Mouse (Mus musculus) fat pad, adult 2 months (tissue): ENCODE data around the gene Esr1.

ENCODE experiments used
- DNase-seq: peaks from one replicate; pipeline ENCODE4 v3.0.0-alpha.2; 2011; ENCODE audit warnings: low read depth, low spot score; ENCODE audit errors: extremely low read depth

Gene Esr1

DNA sequence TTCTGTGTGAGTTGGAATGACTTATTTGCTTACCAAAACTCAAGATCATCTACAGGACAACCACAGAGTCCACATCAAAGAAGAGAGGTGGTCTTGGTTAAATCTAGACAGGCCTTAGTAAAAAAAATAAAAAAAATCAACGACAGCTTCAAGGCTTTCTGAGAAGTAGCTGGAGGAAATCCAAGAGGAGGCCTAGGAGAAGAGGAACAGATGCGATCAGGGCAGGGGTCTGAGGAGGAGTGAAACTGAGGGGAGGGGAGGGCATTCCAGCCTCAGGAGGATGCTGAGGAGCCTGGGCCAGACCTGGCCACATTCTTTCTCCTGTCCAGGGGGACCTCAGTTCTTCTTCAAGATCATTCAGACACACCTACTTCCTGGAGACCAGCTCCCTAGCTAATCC is 360.6 kb downstream of the Esr1 start:
- no peak for DNase-seq

DNA sequence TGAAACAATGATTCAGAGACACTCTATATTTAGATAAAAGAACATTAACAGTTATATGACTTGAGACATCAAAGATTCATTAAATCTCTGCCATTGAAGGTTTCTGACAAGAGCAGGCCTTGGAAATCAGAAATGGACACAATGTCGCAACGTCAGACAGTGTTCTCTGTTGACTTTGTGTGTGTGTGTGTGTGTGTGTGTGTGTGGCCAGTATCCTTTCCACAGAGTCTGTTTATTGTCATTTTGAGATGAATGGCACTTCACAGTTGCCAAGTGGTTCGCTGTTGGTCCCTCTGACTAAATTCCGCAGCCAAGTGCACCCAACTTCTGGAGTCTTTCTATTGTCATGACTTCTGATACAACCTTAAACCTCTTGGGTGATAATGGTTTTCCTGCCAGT is 362.9 kb downstream of the Esr1 start:
- DNase-seq, result no peak

DNA sequence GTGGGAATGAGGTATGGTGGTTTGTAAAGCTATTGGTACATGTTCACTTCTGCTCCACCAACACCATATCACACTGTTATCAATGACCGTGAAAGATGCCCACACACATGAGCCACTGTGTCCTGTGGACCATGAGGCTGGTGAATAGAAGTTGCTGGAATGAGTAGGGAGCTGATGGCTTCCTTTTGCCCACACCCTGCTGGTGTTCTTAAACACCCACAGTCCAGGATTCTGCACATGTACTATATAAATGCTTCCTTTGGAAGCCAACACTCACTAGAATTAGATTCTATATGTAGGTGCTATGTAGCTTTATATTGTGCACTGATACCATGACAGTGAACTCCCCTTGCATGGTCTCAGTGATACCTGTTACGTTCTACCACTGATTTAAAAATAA is 365.2 kb downstream of the Esr1 start:
- DNase-seq, result no peak

DNA sequence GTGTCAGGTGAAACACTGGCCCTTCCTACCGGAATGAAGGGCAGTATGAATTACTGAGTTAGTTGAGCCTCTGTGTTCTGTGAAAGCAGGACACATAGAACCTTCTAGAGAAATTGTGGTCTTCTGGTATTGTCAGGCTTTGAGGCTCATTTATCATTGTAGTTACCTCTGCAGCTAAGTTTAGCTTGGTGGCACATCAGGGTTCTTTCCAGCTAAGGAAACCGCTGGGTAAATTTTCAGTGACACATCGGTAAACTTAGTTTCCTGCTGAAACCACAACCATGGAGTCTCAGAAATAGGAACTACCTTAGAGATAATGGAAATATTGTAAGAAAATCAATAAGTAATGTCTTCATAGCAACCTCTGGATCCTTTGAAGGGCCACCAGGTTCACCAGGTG is 366.0 kb downstream of the Esr1 start:
- no peak for DNase-seq

DNA sequence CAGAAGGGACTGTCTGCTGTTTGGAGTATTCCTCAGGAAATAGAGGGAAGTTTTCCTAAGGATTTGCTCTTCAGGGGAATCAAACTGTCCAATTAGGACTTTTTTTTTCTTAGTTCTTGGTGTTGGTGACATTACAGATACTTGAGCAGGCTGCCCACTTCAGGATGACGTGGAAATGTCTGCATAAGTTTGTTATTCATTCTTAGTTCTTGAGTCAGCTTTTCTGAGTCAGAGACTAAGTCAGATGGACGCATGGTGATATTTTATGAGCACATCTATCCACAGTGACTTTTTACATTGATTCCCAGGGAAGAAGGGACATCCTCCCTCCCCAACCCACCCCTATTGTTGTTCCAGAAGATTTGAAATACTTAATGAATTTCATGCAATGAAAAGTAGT is 372.5 kb downstream of the Esr1 start:
- DNase-seq, result no peak

DNA sequence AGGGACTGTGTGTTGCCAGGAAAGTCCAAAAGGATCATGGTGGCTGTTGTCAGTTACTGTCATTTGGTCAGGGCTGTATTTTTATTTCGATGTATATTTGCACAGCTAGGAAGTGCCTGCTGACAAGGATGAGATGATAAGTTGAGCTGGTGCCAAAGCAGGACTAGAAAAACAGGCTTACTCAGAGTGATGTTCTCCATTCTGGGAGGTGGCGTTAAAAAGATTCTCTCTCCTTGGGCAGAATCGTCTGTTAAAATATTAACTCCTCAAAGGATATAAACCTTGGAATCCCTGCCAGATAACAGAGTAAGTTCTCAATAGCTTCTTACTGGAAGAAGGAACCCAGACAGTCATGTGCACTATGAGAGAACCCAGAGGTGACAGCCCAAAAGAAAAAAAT is 382.4 kb downstream of the Esr1 start:
- no peak for DNase-seq

DNA sequence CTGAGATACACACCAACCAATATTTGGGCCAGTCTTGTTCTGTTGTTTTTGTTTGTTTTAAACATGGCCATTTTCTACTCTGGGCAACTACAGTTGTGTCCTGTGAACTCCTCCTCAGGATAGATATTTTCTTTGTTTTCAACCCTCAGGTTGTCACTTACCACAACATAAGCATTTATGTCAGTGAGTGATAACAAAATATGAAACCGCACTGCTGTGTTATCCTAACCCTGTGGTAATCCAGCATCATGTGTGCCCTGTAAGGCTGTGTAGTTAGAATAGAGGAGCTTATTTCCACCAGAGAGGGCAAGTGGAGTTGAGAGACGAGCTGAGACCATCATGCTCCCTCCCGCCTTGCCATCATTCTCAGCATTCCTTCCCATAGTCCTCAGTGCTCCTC is 385.2 kb downstream of the Esr1 start:
- DNase-seq, result no peak

DNA sequence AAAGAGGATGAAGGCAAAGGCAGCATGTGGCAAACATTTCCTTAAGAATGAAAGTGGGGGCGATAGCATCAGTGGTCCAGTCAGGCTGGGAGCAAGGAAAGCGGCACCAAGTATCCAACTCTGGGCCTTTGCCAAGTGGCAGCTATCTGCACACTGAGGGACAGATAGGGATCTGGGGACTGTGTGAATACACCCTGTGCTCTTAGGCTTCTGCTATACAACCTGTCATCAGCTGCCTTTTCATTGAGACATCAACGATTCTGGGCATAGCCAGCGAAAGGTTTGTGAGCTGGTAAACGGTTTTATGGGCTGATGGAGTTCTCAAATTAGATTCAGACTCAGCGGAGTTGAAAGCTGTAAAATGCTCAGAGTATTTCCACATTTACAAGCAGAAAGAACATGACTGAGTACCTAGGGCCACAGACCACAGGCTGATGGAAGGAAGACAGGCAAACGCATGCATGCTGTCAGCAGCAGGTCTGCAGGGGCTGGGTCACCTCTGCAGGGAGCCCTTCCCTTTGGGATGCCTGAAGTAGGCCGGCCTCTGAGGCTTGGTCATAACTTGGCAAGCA is 397.5 kb downstream of the Esr1 start:
- DNase-seq, result no peak

DNA sequence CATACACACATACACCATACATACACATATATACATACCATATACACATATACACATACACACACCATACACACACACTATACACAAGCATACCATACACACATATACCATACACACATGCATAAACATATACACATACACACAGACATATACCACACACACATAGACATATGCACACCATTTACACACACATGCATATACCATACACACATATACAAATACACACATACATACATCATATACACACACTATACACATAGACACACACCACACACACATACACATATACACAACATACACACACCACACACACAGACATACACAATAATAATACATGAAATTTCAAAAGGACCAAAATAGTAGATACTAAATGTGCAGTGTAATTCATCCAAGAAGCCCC is 400.6 kb downstream of the Esr1 start:
- DNase-seq, result no peak

DNA sequence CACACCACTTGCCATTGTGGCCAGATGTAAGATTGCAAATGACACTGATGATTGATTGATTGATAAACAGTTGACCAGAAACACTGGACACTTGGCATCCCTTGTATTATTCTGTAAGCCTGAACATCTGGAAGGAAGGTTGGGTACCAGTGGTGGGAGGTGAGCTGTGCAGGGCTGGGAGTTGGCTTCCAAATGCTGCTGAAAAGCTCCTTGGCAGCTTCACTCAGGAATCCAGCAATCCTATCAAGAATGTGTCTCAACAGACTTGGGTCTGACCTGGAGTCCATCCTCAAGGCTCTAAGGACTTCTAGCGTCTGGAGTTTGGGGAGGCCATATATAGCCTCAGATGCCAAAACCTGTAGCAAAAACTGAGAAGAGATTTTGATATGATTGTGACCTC is 403.6 kb downstream of the Esr1 start:
- DNase-seq, result no peak

DNA sequence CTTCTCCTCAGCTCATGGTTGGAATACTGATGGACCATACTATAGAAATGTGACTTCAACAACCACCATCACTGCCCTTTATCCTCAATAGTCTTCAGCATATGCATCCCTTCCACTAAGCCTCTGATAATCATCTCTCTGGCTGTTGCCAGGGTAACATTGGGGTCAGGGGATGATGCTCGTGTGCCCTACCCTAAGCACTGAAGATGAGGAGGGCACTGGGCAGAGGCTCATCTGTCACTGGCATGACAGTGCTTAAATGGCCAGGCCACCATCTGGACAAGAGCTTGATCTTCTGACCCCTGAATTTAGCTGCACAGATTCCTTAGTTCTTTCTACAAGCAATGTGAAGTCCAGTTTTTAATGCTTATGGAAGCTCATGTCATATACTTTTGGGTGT is 405.8 kb downstream of the Esr1 start:
- DNase-seq, result no peak

DNA sequence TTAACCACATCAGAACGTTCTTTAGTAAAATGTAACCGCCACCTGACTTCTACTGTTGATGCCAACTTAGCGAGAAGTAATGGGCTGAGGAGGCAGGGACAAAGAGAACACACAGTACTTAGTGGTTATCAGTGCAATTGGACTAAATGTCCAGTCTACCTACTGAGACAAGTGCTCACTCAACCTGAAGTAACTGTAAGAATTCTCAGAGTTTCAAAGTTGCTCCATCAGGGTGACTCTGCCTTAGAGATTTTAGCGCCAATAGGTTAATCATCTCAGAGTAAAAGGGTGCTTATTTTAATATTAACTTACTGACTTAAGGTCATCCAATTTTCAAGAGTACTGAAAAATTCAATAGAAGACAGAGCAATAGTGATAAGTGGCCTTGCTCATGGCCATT is 414.5 kb downstream of the Esr1 start:
- DNase-seq, result no peak

DNA sequence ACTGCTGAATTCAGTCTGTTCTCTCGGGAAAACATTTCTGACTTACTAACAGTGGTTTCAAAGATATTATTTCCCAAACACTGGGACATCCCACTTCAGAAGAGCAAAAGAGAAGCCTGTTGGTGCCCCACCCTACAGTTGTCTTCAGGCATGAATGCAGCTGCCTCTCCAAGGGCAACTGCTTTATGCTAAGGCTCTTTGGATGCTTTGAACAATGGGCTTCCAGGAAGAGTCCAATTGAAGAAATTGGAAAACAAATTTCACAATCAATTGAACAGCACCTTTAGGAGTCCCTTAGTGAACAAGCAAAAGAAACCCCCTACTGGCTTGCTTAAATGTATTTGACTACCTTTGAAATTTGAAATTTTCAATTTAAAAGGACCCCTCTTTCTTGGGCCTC is 415.8 kb downstream of the Esr1 start:
- no peak for DNase-seq

DNA sequence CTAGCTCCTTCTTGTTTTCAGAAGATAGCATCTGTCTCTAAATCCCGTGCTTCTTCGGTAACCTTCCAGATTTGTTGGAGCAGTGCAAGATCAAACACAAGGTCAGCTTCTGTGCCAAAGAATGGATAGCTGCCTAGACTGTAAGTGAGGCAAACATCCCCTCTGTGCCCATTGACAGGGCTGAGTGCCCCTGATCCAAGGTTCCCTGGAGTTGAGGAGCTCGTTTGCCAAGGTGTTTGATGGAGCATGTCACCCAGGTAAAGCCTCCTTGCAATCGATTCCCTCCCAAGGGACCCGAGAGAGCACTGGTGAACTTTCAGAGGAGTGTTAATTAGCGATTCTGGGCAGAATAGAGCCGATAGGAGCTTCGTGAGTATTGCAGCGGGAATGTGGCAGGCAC is 416.9 kb downstream of the Esr1 start:
- DNase-seq, result no peak

DNA sequence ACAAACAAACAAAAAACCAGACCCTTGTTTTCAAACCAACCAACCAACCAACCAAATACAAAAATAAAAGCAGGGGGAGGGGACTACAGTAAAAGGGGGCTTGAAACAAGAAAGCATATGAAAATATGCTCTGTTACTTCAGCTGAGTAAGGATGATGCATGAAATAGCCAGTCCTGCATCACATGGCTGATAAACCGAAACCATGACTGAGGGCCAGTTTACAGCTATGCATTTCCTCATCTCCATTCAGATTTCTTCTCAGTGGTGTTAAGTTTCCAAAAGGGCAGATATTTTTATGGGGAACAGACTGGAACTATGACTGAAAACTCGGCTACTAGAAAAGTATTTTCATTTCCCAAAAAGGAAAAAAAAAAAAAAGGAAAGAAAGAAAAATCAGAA is 417.8 kb downstream of the Esr1 start:
- DNase-seq, result no peak

DNA sequence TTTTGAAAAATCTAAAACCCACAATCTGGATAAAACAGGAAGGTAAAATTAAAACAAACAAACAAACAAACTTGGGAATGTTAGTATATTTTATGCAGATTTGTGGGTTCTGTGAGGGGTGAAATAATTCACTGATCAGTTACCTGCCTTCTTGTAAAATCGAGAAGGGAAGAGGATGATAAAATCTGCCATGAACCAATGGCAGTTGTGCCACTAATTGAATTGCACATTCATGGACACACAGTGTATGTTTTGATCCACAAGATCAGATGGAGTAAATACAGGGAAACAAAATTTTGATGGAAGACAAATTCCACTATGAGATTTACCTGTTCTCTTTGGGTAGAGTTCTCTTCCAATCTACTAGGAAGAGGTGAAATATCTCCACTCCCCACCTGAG is 418.5 kb downstream of the Esr1 start:
- DNase-seq, result no peak

DNA sequence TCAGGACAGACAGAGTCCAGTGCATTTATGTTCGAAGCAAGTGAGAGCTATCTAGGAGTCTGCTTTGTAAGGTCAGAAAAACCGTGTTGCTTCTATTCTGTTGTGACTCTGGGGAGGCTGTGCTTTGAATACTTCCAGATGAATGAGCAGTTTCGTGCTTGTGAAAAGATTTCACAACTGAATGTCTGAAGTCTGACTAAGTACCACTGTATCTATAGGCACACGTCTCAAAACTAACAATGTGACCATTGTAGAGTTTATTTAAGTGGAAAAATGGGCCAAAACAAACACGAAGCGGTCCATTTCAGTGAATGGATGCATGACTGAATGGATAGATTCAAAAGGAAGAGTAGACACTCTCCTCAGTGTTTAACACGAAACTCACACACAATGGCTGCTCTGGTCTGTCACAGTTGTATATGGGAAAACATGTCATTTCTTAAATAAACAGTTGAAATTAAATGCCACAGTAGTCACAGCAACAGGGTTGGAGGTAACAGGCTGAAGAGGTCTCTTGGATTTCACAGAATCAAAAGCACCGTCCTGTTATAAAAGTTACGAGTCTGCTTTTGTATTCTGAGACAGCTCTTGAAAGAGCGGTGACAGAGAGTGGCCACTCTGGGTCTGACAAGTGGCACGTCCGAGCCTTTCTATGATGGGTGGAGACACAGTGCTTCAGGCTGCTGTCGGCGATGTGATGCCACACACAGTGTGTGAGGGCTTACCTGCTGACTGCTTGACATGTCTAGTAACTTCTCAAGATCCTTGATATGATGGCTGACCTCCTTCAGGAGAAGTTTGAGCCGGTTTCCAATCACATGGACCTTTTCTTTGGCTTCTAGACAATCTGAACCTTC is 421.0 kb downstream of the Esr1 start:
- no peak for DNase-seq

DNA sequence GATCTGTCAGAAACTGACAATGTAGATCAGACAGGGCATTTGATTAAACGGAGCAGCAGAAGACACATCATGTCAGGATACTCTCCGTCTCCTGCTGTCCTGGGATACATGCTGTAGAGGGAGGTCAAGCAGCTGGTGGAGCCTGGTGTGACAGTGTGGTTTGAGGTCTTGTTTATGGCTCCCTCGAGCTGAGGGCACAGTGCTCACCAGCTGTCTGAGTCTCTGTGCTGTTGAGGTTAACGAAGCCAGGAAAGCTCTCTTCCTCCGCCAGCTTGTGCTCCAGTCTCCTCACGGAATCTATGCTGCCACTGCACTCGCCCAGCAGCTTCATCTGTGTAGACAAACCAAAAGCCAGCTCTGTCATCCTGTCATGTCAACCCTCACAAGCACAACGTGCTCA is 429.9 kb downstream of the Esr1 start:
- no peak for DNase-seq

DNA sequence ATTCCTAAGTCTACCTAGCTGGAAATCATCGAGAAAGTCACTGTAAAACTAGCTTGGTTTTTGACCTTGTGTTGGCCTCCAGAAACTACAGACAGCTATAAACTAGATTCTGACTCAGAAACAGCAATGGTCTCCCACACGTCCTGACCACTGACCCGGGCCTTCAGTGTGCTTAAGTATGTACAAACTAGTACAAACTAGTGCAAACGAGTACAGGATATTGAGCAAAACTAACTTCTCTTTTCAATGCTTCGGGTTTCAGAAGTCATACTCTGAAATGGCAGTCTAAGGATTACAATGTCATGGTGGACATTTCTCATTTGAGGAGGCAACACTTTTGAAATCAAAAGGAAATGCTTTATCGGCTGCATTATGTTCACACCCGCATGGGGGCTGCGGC is 433.1 kb downstream of the Esr1 start:
- no peak for DNase-seq

DNA sequence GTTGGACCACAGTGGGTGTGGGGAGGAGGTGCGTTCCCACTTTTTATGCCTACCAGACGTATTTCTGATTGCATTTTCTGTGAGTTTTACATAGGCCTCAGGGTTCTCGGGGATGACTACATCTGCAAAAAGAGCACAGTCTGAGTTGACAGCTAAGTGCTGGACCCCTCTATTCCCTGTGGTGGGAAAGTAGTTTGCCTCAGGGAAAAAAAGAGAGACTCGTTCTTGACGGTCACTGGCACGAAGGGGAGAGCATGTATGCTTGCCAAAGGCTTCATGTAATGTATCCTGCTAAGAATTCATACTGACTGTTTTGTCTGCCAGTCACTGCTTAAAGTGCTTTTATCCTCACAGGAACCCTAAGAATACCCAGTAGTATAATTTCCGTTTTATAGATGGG is 433.8 kb downstream of the Esr1 start:
- DNase-seq, result no peak

DNA sequence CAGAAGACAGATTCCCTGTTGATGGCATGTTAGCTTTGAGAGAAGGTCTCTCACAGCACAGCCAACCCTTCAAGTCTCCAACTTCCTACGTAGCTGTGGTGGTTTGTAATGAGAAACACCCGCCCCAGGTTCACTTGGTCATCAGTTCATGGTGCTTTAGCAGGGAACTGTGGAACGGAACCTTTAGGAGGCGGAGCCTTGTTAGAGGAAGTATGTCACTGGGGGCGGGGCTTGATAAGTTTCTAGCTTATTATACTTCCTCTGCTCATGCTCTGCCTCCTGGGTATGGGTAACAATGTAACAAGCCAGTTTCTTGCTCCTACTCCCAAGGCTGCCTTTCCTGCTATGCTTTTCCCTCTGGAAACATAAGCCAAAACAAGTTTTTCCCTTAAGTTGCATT is 434.3 kb downstream of the Esr1 start:
- DNase-seq, result no peak
